In the genomic region with DNA sequence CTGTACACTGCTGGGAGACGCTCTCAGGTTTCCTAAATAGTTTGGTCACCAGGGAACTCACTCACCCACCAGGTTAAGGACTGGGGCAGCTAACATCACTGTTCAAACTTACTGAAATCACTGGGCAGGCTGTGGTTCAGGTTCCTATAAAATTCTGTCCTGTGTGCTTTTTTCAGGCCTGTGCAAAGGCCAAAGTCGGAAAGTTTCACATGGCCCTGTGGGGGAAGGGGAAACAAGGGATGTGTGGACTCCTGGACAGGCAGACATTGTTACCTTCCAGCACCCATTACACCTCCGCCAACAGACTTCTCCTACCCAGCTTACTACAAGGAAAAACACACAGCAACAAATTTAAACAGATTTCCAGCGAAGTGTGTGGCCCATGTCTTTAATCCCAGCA, we compare ENCODE assay signal across 17 mouse cellular contexts. TPM values are rescaled to one million over a fixed set of nuclear protein-coding genes. Genes with fewer than 3 reads are reported as not detected.
"Had no signal": no experiment of that assay in that cellular context is flagged by ENCODE, and none has a peak within 500 bp of the region (broad histone marks: within the 10 kb centered on the region; RNA-seq: fewer than 3 reads in every experiment).

No protein-coding gene starts in this region.

- H3K4me3 ChIP-seq: hindbrain, embryonic 13.5 days; limb, embryonic 10.5 days; megakaryocyte, embryonic 14.5 days; midbrain, embryonic 15.5 days; neural tube, embryonic 13.5 days; stomach, embryonic 15.5 days had no signal

- H3K4me2 ChIP-seq: hindbrain, embryonic 13.5 days; lung, embryonic 14.5 days; midbrain, embryonic 11.5 days; midbrain, embryonic 15.5 days; neural tube, embryonic 13.5 days; stomach, embryonic 15.5 days had no signal

- H3K27ac ChIP-seq: hindbrain, embryonic 13.5 days; hindbrain, postnatal 0 days; kidney, postnatal 0 days; limb, embryonic 10.5 days; macrophage; midbrain, embryonic 15.5 days; neural tube, embryonic 13.5 days; stomach, embryonic 15.5 days had no signal

- H3K27me3 ChIP-seq: hindbrain, embryonic 13.5 days; megakaryocyte, embryonic 14.5 days; midbrain, embryonic 15.5 days; neural tube, embryonic 13.5 days; stomach, embryonic 15.5 days had no signal

- H3K9me3 ChIP-seq: hindbrain, embryonic 13.5 days; limb, embryonic 10.5 days; megakaryocyte, embryonic 14.5 days; midbrain, embryonic 15.5 days; neural tube, embryonic 13.5 days; stomach, embryonic 15.5 days had no signal

- H3K4me1 ChIP-seq: hindbrain, embryonic 13.5 days; limb, embryonic 10.5 days; midbrain, embryonic 15.5 days; neural tube, embryonic 13.5 days; stomach, embryonic 15.5 days had no signal

- ATAC-seq: hindbrain, postnatal 0 days; midbrain, embryonic 15.5 days had no signal

- DNase-seq: lung, embryonic 14.5 days; lung, postnatal 14 days; right cerebral cortex, postnatal 14 days; thymus, adult 2 months; thymus, postnatal 25 days had no signal

- H3K9ac ChIP-seq: hindbrain, embryonic 13.5 days; lung, embryonic 14.5 days; midbrain, embryonic 15.5 days; neural tube, embryonic 13.5 days; stomach, embryonic 15.5 days had no signal

RNA-seq across cellular contexts. Expression of a gene that starts 35.5 kb away (rescaled TPM):
- polyA plus RNA-seq: hindbrain, embryonic 13.5 days; hindbrain, postnatal 0 days; intestine, embryonic 14.5 days; kidney, postnatal 0 days; macrophage; midbrain, embryonic 11.5 days; neural tube, embryonic 13.5 days; stomach, embryonic 15.5 days; urinary bladder, adult 2 months had no signal
